Mouse (Mus musculus) intestine, embryonic 16.5 days (tissue): Measurements from ENCODE around the gene Runx2. TPM values are rescaled to one million over a fixed set of nuclear protein-coding genes. Genes with fewer than 3 reads are reported as not detected.

Experiments
- ATAC-seq: fragments of 200-750 bp; cut with Nextera tagmentation; 2 replicates; pipeline ENCODE4 v1.8.0; 2017; ENCODE audit warnings: moderate TSS enrichment, moderate library complexity
- H3K27ac ChIP-seq: fragments of 300-500 bp; sonication (generic); 2 replicates; pipeline ENCODE4 v1.5.1; 2014; ENCODE audit warnings: mild to moderate bottlenecking, low read length
- H3K27me3 ChIP-seq: fragments of 300-500 bp; sonication (generic); replicated peaks from 2 replicates; pipeline ENCODE4 v1.6.1; 2014; ENCODE audit warnings: low read length, control low read depth, mixed read lengths; ENCODE audit not compliant: control insufficient read depth, insufficient read depth
- H3K36me3 ChIP-seq: fragments of 300-500 bp; sonication (generic); 2 replicates; pipeline ENCODE4 v1.6.1; 2014; ENCODE audit warnings: low read length, control low read depth; ENCODE audit not compliant: control insufficient read depth, insufficient read depth
- H3K4me1 ChIP-seq: fragments of 300-500 bp; sonication (generic); 2 replicates; pipeline ENCODE4 v1.6.1; 2014; ENCODE audit warnings: low read length, control low read depth, mixed read lengths; ENCODE audit not compliant: control insufficient read depth, insufficient read depth
- H3K4me2 ChIP-seq: fragments of 300-500 bp; sonication (generic); 2 replicates; pipeline ENCODE4 v1.6.1; 2014; ENCODE audit warnings: low read depth, low read length, control low read depth
- H3K4me3 ChIP-seq: fragments of 300-500 bp; sonication (generic); 2 replicates; pipeline ENCODE4 v1.5.1; 2014; ENCODE audit warnings: mild to moderate bottlenecking, low read length
- H3K9ac ChIP-seq: fragments of 300-500 bp; sonication (generic); 2 replicates; pipeline ENCODE4 v1.6.1; 2014; ENCODE audit warnings: low read depth, low read length
- H3K9me3 ChIP-seq: fragments of 300-500 bp; sonication (generic); 2 replicates; pipeline ENCODE4 v1.6.1; 2016; ENCODE audit warnings: low read length, control low read depth; ENCODE audit not compliant: control insufficient read depth
- WGBS: fragments of 180-500 bp; shearing (Covaris S2); extraction: QIAGEN DNeasy Blood & Tissue Kit; methylation state at CpG from one replicate; pipeline ENCODE4 v1.1.7; 2014; 5-methylcytosine and 5-hydroxymethylcytosine counted together
- polyA plus RNA-seq: library from polyadenylated mRNA; unstranded; fragments of >200 nt; fragmentation: Nextera tagmentation; extraction: Ambion mirVana; gene quantifications from 2 replicates; pipeline ENCODE4 v1.2.1, GENCODE M21; 2015

Runx2 gene
- polyA plus RNA-seq, 1 experiment from 2014 or later, result 0.62 TPM

DNA sequence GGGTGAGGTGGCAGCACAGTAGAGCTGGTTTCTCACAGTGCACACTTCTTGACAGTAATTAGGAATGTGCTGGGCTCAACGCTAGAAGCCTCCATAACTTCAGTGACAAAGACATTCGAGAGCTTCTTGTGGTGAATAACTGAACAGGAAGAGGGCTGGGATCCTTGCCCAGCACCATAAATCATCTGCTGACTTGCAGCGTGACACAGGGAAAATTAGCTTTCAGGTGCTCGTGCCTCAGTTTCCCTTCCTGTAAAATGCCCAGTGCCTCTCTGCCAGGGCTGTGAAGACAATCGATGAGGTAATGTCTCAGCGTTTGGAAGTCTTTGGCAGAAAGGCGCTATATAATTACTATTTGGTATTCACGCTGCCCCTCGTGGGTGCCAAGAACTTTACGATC, 108.1 kb downstream of the Runx2 start:
- peaks cover 16% of the 10 kb centered on the region for H3K4me1 ChIP-seq
- no peaks in the 10 kb centered on the region; the same call in 1 of the 2 replicates for H3K9me3 ChIP-seq
- no peak overlapping the region for H3K9ac ChIP-seq
- no peaks in the 10 kb centered on the region for H3K27me3 ChIP-seq
- H3K36me3 ChIP-seq, result no peaks in the 10 kb centered on the region
- no peak overlapping the region for H3K4me2 ChIP-seq
- 74% methylated on average over 10 of the region's 10 CpGs for WGBS
- H3K4me3 ChIP-seq, result no peak overlapping the region
- no peak for ATAC-seq
- no peak overlapping the region for H3K27ac ChIP-seq

DNA sequence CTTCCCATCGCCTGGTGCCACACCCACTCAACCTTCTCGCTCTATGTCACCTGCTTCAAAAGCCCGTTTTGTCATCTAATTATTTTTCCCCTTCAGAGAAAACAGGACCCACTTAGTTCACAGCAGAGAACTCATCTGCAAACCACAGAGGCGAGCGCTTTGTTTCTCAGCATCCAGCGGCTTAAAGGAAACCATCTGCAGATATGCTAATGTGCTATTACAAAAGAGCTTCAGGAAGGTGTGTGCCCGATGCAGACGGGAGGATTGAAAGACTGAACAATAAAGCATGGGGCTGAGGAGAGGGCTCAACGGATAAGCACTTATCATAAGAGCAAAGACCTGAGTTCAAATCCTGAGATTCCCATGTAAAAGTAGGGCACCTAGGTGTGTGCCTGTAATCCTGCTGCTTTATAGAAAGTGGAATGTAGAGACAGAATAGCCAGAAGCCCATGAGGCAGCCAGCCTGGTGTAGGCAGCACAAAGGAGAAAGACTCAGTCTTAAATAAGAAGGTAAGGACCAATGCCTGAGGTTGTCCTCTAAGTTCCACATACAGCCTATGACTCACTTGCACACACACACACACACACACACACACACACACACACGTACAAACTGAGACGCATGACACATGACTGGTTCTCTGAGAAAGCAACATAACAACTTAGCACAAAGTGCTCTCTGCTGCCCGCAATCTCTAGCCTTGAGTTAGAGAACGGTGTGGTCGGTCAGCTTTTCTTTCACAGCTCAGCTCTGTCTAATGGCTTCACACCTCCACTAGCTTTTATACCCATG, 111.9 kb downstream of the Runx2 start:
- WGBS, result 73% methylated on average over 14 of the region's 14 CpGs
- H3K27me3 ChIP-seq, result no peaks in the 10 kb centered on the region
- ATAC-seq, result no peak

DNA sequence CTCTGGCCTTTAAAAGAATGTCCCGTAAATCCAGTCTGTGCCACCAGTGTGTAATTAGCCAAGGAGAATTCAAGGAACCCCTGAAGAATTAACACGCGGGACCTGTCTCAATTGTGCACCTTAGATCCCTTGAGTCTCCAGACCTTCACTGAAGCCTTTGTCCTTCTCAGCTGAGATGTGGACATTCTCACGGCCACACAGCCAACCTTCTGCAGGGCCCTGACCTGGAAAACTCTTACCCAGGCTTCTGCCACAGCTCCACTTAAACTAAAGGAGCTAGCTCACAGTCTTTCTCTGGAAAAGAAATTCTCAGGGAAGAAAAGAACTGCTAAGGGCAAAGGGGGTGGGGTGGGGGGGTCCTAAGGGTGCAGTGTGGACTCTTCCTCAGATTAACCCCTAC, 113.1 kb downstream of the Runx2 start:
- H3K4me2 ChIP-seq, result no peak overlapping the region
- no peak for ATAC-seq
- H3K4me1 ChIP-seq, result no peaks in the 10 kb centered on the region
- no peak overlapping the region for H3K4me3 ChIP-seq
- H3K9ac ChIP-seq, result no peak overlapping the region
- H3K36me3 ChIP-seq, result no peaks in the 10 kb centered on the region
- H3K9me3 ChIP-seq, result no peaks in the 10 kb centered on the region
- no peak overlapping the region for H3K27ac ChIP-seq
- 87% methylated on average over 4 of the region's 4 CpGs for WGBS
- H3K27me3 ChIP-seq, result no peaks in the 10 kb centered on the region

More for the DNA sequence above, 111.9 kb downstream of the Runx2 start:
- H3K36me3 ChIP-seq, result no peaks in the 10 kb centered on the region
- no peak overlapping the region for H3K4me2 ChIP-seq
- H3K4me3 ChIP-seq, result no peak overlapping the region
- H3K9me3 ChIP-seq, result no peaks in the 10 kb centered on the region; the same call in 1 of the 2 replicates
- no peak overlapping the region for H3K27ac ChIP-seq
- H3K9ac ChIP-seq, result no peak overlapping the region
- H3K4me1 ChIP-seq, result no peaks in the 10 kb centered on the region

DNA sequence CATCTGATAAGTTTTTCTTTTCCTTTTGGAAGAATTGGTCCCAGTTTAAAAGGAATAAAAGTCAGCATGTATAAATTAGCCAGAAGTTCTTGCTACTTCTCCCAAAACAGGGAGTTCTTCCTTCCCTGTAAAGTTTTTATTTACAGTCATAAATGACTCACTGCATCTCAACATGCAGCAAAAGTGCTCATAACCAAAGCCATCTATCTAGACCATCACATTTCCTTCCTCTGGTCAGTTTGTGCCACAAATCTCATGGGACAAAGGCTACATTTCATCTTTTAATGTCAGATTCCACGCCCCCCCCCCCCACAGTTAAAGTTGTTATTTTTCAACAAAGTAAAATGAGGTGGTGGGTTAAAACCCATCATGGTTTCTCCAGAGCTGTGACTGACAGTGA, 114.3 kb downstream of the Runx2 start:
- Histone ChIP-seq H3K4me1 (no peaks in the 10 kb centered on the region), H3K27me3 (no peaks in the 10 kb centered on the region), H3K36me3 (no peaks in the 10 kb centered on the region), H3K27ac (no peak overlapping the region), H3K4me3 (no peak overlapping the region), H3K9ac (no peak overlapping the region), H3K9me3 (no peaks in the 10 kb centered on the region), H3K4me2 (no peak overlapping the region)
- WGBS, result 93% methylated on average over 1 of the region's 1 CpGs
- ATAC-seq, result no peak

DNA sequence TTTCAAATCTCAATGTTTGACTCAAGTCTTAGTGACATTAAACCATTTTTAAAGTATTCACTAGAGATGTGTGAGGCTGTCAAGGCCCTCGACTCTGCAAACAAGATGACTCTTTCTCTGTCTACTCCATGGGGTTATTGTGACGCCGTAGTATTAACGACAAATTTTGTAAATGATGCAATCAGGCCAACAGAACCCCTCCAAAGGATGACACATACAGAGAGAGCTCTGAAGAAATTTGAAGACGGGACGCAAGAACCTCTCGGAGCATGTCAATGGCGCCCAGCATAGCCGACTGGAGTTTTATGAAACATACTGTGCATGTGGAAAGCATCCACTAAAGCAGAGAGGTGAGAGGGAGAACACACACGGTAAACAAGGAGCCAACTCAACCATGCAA, 117.5 kb downstream of the Runx2 start:
- H3K4me1 ChIP-seq, result no peaks in the 10 kb centered on the region
- H3K27me3 ChIP-seq, result no peaks in the 10 kb centered on the region
- H3K9ac ChIP-seq, result no peak overlapping the region
- no peak overlapping the region for H3K27ac ChIP-seq
- H3K4me3 ChIP-seq, result no peak overlapping the region
- no peak overlapping the region for H3K4me2 ChIP-seq
- H3K9me3 ChIP-seq, result no peaks in the 10 kb centered on the region
- no peak for ATAC-seq
- H3K36me3 ChIP-seq, result no peaks in the 10 kb centered on the region
- 89% methylated on average over 10 of the region's 10 CpGs for WGBS

DNA sequence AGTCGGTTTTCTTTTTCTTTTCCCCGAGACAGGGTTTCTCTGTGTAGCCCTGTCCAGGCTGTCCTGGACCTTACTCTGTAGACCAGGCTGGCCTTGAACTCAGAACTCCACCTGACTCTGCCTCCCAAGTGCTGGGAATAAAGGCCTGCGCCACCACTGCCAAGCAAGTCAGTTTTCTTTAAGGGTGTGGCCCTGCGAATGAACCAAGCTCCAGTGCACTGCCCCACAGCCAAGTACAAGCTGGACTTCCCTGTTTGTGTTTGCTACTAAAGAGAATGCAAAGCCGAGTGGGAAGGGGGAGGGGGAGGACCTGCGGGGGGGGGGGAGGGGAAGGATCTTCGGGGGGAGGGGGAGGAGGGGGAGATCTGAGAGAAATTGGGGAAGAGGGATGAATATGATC, 121.0 kb downstream of the Runx2 start:
- no peak overlapping the region for H3K9ac ChIP-seq
- no peak overlapping the region for H3K4me2 ChIP-seq
- no peak overlapping the region for H3K4me3 ChIP-seq
- no peaks in the 10 kb centered on the region for H3K4me1 ChIP-seq
- WGBS, result 75% methylated on average over 7 of the region's 7 CpGs
- H3K36me3 ChIP-seq, result no peaks in the 10 kb centered on the region
- no peak overlapping the region for H3K27ac ChIP-seq
- no peaks in the 10 kb centered on the region for H3K27me3 ChIP-seq
- no peak for ATAC-seq
- H3K9me3 ChIP-seq, result no peaks in the 10 kb centered on the region

DNA sequence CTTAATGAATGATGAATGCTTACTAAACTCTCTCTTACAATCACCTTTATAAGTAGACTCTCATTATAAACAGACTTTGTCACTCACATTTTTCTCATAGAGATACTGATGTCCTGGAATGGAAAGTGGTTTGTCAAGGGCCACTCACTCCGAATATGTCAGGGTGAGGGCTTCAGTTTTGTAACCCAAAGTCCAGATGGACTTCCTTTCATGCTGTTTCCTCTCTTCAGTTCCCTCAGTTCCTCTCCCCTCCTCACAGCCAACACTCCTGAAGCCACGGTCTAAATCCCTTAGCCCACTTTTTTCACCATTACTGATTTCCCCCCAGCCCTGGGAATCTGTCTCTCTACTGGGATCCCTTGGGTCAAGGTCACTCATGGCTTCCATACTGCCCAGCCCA, 123.1 kb downstream of the Runx2 start:
- no peaks in the 10 kb centered on the region for H3K4me1 ChIP-seq
- no peak overlapping the region for H3K27ac ChIP-seq
- whole genome bisulfite sequencing, result 67% methylated on average over 2 of the region's 2 CpGs
- no peak overlapping the region for H3K4me2 ChIP-seq
- H3K36me3 ChIP-seq, result no peaks in the 10 kb centered on the region
- no peak overlapping the region for H3K9ac ChIP-seq
- H3K4me3 ChIP-seq, result no peak overlapping the region
- no peaks in the 10 kb centered on the region for H3K9me3 ChIP-seq
- H3K27me3 ChIP-seq, result no peaks in the 10 kb centered on the region
- ATAC-seq, result no peak

DNA sequence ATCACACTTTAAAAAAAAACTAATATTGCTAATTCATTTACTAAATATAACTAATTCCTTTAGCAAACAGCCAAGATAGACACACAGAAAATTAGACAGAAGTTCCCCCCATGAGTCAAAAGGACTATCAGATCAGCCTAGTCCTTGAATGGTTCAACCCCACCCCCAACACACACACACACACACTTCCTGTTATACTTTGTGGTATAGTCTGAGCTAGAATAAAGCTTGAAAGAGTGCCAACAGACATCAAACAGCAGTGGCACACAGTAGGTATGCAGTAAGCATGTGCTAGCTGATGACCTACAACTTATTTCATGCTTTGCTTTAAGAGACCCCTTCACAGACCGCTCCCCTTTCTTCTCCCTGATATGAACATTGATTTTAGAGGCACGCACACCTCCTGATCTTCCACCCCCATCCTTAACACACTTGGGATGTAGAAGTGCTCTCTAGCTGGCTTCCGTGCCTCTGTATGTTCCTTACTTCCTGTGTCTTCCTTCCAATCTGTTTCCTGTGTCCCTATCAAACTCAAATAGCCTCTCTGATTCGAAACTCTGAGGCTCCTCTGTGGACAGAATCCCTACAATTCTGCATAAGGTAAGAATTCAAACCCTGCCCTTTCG, 124.1 kb downstream of the Runx2 start:
- H3K36me3 ChIP-seq, result no peaks in the 10 kb centered on the region
- H3K4me3 ChIP-seq, result no peak overlapping the region
- H3K4me2 ChIP-seq, result no peak overlapping the region
- H3K27ac ChIP-seq, result no peak overlapping the region
- H3K27me3 ChIP-seq, result no peaks in the 10 kb centered on the region
- no peak overlapping the region for H3K9ac ChIP-seq
- WGBS, result 82% methylated on average over 5 of the region's 5 CpGs
- no peak for ATAC-seq
- H3K9me3 ChIP-seq, result no peaks in the 10 kb centered on the region
- H3K4me1 ChIP-seq, result no peaks in the 10 kb centered on the region

DNA sequence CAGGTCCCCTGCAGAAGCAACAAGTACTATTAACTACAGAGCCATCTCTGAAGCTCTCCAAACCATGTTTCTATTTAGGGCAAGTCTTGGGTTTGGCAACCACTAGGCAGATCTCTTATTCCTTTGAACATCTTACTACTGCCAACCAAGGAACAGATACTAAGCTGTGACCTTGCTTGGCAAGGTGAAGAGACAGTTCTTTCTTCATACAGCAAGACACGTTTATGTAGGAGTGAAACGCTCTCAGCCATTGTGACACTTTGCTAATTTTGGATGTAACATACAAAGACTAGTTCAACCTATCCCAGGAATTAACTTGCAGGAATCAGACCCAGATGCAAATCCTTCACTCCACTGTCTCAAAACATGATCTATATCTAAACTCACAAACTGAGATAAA, 126.3 kb downstream of the Runx2 start:
- 69% methylated on average over 2 of the region's 2 CpGs for WGBS
- H3K4me3 ChIP-seq, result no peak overlapping the region

More for the DNA sequence above, 126.3 kb downstream of the Runx2 start:
- Histone ChIP-seq H3K4me1 (no peaks in the 10 kb centered on the region), H3K9ac (no peak overlapping the region), H3K36me3 (no peaks in the 10 kb centered on the region), H3K4me2 (no peak overlapping the region), H3K27me3 (no peaks in the 10 kb centered on the region), H3K9me3 (no peaks in the 10 kb centered on the region), H3K27ac (no peak overlapping the region)
- ATAC-seq, result no peak
